Mouse (Mus musculus) liver, embryonic 12.5 days (tissue): ENCODE results near the gene Rgl3. TPM values are rescaled to one million over a fixed set of nuclear protein-coding genes. Genes with fewer than 3 reads are reported as not detected.

Experiments used
- ATAC-seq: fragments of 200-750 bp; cut with Nextera tagmentation; 2 replicates; pipeline ENCODE4 v1.8.0; 2017; ENCODE audit warnings: moderate number of reproducible peaks, mild to moderate bottlenecking, moderate library complexity
- H3K27ac ChIP-seq: fragments of 300-500 bp; sonication (generic); 2 replicates; pipeline ENCODE4 v1.5.1; 2016; ENCODE audit warnings: mild to moderate bottlenecking
- H3K27me3 ChIP-seq: fragments of 300-500 bp; sonication (generic); replicated peaks from 2 replicates; pipeline ENCODE4 v1.6.1; 2016; ENCODE audit warnings: mild to moderate bottlenecking, moderate library complexity
- H3K36me3 ChIP-seq: fragments of 300-500 bp; sonication (generic); 2 replicates; pipeline ENCODE4 v1.6.1; 2016; ENCODE audit warnings: mild to moderate bottlenecking, moderate library complexity
- H3K4me1 ChIP-seq: fragments of 300-500 bp; sonication (generic); 2 replicates; pipeline ENCODE4 v1.6.1; 2016
- H3K4me2 ChIP-seq: fragments of 300-500 bp; sonication (generic); 2 replicates; pipeline ENCODE4 v1.6.1; 2016; ENCODE audit warnings: mild to moderate bottlenecking, moderate library complexity
- H3K4me3 ChIP-seq: fragments of 300-500 bp; sonication (generic); 2 replicates; pipeline ENCODE4 v1.5.1; 2016; ENCODE audit warnings: mild to moderate bottlenecking, moderate library complexity
- H3K9ac ChIP-seq: fragments of 300-500 bp; sonication (generic); 2 replicates; pipeline ENCODE4 v1.6.1; 2016; ENCODE audit warnings: mild to moderate bottlenecking, moderate library complexity
- H3K9me3 ChIP-seq: fragments of 300-500 bp; sonication (generic); replicated peaks from 2 replicates; pipeline ENCODE4 v1.6.1; 2016; ENCODE audit warnings: mild to moderate bottlenecking, moderate library complexity
- WGBS: fragments of 180-500 bp; shearing (Covaris S2); methylation state at CpG from one replicate; pipeline ENCODE4 v1.1.7; 2016; ENCODE audit not compliant: insufficient replicate concordance; 5-methylcytosine and 5-hydroxymethylcytosine counted together
- polyA plus RNA-seq: library from polyadenylated mRNA; unstranded; fragments of >200 nt; fragmentation: Nextera tagmentation; extraction: Ambion mirVana; gene quantifications from 2 replicates; pipeline ENCODE4 v1.2.1, GENCODE M21; 2016

Gene Rgl3
- polyA plus RNA-seq, 1 experiment from 2014 or later = 0.46 TPM

DNA sequence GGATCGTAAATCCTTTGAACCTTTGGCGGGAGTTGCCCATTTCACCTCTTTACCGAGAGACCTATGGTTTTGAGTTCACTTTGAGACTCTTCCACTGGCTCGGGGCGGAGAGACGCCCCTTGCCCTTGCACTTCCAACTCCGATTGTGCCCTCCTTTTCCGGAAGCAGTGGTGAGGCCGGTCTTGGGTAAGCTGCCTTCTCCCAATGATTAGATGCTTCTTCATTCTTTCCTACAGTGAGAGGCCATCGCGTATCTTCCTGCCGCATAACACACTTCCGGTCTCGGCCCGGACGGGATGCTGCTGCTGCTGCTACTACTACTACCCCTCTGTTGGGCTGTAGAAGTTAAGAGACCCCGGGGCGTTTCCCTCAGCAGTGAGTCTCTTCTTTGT is 13.9 kb upstream of the Rgl3 start:
- Histone ChIP-seq H3K27ac (peak overlapping the region; percentile 77), H3K9ac (peak overlapping the region; percentile 68), H3K36me3 (peaks cover 45% of the 10 kb centered on the region), H3K9me3 (no peaks in the 10 kb centered on the region), H3K4me1 (peaks cover 31% of the 10 kb centered on the region), H3K27me3 (peaks cover 27% of the 10 kb centered on the region), H3K4me3 (peak overlapping the region; percentile 78), H3K4me2 (peak overlapping the region; percentile 92)
- ATAC-seq = peak; percentile 11
- under 1% methylated on average over 18 of the region's 18 CpGs for WGBS

DNA sequence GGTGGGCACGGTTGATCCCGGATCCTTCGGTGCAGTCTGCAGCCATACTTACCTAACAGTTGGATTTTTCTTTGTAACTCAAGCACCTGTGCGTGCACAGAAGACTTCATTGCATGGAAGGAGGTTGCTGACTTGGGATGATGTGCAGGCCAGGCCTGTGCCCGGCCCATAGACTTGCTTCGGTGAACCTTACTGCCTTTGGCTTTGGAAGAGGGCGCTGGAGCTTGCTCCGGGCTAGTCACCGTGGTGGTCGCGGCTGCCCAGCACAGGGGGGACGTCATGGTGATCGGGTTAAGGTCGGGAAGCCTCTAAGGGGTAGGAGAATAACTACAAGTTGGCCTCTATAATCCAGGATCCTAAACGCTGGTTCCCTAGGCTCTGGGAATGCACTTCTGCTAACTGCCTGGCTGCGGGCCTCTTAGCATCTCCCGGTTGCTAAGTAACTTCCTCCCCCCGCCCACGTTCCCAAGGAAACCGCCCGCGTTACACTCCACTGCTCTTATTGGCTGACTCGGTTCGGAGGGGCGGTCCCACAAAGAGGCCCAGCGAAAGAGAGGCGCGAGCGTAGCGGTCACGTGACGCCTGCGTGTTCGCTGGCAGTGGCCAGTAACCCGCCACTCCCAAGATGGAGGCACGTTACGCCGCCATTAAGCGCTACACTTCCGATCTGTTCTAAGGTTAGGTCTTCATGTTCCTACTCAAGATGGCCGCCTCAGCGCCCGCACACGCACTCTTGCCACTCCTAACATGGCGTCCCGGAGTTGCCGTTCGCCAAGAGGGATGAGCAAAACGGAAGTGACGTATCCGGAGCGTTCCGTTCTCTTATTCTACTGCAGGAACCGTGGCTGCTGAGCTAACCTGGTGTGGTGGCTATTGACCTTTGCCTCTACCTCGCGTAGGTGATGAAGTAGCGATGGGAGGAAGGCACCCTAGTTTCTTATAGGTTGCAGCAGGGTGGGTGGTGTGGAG is 13.2 kb upstream of the Rgl3 start, which contains the start of the genes Ccdc151 and Prkcsh:
TSS of gene Ccdc151 (minus strand) at position 441 of the 969 bp plus-strand sequence.
TSS of gene Prkcsh (plus strand) at position 613 of the 969 bp plus-strand sequence.
- 7% methylated on average over 57 of the region's 57 CpGs for WGBS
- H3K9me3 ChIP-seq = no peaks in the 10 kb centered on the region
- peaks cover 31% of the 10 kb centered on the region for H3K4me1 ChIP-seq
- H3K4me2 ChIP-seq = peak within 1 kb of the TSS; percentile 92
- peaks cover 38% of the 10 kb centered on the region for H3K36me3 ChIP-seq
- peak within 1 kb of the TSS; percentile 77 for H3K27ac ChIP-seq
- H3K9ac ChIP-seq = peak within 1 kb of the TSS; percentile 68
- peak within 1 kb of the TSS; percentile 78 for H3K4me3 ChIP-seq
- H3K27me3 ChIP-seq = peaks cover 34% of the 10 kb centered on the region
- ATAC-seq = peak; percentile 99

DNA sequence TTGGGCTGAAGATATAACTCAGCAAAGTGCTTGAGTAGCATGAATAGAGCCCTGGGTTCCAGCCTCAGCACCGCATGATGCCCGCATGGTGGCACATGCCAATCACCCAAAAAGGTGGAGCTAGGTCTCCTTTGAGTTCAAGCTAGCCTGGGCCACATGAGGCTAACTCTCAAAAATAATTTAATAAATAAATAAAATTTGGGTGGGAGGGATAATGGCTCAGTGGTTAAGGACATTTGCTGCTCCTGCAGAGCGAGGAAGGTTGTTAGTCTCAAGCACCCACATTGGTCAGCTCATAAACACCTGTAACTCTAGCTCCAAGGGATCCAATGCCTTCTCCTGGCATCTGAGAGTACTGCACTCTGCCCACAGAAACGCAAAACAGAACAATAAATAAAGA is 12.4 kb upstream of the Rgl3 start:
- no peak overlapping the region for H3K27ac ChIP-seq
- H3K4me1 ChIP-seq = peaks cover 31% of the 10 kb centered on the region
- H3K36me3 ChIP-seq = peaks cover 30% of the 10 kb centered on the region
- WGBS = 82% methylated on average over 4 of the region's 4 CpGs
- no peaks in the 10 kb centered on the region for H3K9me3 ChIP-seq
- H3K27me3 ChIP-seq = peaks cover 42% of the 10 kb centered on the region
- no peak overlapping the region for H3K9ac ChIP-seq
- no peak overlapping the region for H3K4me2 ChIP-seq
- ATAC-seq = no peak
- H3K4me3 ChIP-seq = no peak overlapping the region

DNA sequence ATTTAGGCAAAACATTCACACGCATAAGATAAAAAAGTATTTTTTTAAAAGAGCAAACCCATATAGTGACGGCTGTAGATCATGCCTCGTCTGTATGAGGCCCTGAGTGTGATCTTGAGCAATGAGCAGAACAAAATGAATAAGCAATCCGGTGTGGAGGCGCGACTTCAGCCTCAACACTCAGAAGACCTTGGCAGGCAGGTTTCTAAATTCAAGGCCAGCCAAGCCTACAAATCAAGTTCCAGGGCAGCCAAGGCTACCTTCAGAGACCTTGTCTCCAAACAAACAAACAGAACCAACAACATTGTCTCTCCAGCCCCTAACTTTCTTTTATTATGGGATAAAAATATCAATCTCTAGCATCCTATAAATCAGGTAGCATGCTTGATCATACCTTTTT is 11.1 kb upstream of the Rgl3 start:
- H3K27me3 ChIP-seq = peaks cover 53% of the 10 kb centered on the region
- H3K9me3 ChIP-seq = peaks cover 6% of the 10 kb centered on the region; the same call in 1 of the 2 replicates
- 77% methylated on average over 6 of the region's 6 CpGs for WGBS
- H3K9ac ChIP-seq = no peak overlapping the region
- H3K4me2 ChIP-seq = no peak overlapping the region
- H3K4me1 ChIP-seq = peaks cover 28% of the 10 kb centered on the region
- no peak overlapping the region for H3K4me3 ChIP-seq
- H3K27ac ChIP-seq = no peak overlapping the region
- no peak for ATAC-seq
- peaks cover 16% of the 10 kb centered on the region for H3K36me3 ChIP-seq

DNA sequence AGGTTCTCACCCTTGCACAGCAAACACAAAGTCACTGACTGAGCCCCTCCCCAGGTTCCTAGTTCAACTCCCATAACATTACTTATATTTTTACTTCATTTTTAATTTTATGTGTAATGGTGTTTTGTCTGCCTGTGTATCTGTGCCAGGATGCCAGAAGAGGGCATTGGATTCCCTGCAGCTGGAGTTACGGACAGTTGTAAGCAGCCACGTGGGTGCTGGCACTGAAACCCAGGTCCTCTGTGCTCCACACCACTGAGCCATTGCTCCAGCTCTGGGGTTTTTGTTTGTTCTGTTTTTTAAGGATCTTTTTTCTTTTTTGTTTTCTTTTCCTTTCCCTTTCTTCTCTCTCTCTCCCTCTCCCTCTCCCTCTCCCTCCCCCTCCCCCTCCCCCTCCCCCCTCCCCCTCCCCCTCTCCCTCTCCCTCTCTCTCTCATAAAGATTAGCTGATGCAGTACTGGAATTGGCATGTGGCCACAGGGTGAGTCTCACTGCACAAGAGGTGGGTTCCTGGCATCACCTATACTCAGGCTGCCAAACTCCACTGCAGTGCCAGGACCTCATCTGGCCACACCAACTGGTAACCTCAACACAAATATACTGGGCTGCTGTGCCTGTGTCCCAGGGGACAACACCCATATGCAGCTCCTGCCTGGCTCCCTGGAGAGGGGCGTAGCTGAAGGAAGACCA is 7.1 kb upstream of the Rgl3 start:
- peaks cover 6% of the 10 kb centered on the region; the same call in 1 of the 2 replicates for H3K9me3 ChIP-seq
- no peaks in the 10 kb centered on the region for H3K36me3 ChIP-seq
- H3K4me2 ChIP-seq = no peak overlapping the region
- H3K27me3 ChIP-seq = peaks cover 92% of the 10 kb centered on the region
- H3K27ac ChIP-seq = no peak overlapping the region
- H3K4me1 ChIP-seq = 0 out of 2 replicates have a peak, but pooled peaks cover 1% of the 10 kb centered on the region
- H3K9ac ChIP-seq = no peak overlapping the region
- 67% methylated on average over 3 of the region's 3 CpGs for WGBS
- H3K4me3 ChIP-seq = no peak overlapping the region
- ATAC-seq = no peak

DNA sequence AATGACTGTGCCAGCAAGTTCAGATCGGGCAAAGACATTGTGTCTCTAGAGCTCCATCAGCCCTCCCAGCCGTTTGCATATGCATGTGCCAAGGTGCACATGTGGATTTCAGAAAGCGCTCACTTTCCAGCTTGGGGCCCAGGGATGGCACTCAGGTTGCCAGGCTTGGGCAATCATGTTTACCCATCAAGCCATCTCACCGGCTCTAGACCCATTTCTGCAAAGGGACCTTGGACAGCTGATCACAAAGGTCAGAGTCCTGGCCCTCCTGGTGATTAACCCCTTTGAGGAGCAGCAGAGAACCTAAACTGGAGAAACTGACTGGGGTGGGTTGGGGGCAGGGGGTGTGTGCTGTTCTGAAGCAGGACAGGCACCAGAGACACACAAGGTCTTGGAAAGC is 3.0 kb upstream of the Rgl3 start:
- WGBS = 68% methylated on average over 4 of the region's 4 CpGs
- no peak for ATAC-seq

DNA sequence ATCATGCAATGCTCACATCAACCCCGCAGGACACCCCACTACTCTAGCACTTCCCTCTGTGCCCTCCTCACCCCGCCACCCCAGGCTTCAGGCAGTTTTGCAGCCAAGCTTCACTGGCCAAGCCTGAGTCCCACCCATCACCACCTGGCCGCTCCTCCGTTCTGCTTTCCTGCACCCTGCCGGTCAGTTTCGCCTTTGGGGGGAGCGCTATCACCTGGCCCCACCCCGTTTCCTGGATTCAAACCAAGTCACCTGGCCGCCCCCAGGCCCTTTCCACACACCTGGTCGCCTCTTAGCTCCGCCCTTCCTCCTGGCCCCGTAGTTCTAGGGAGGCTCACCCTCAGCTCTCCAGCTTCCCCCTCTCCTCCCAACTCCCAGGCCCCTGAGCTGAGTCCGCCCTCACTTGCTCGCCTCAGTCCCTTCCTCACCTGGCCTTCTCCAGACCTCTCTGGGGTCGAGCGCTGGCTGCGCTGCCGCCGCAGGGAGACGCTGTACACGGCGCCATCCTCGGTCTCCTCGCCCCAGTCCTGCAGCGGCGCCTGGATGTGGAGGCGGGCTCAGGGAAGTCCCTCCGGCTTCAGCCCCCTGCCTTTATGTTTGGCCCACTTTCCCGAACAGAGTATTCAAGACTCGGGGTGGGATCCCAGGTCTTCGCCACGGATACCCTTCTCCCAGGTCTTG is 685 bp downstream of the Rgl3 start:
- H3K9me3 ChIP-seq = no peaks in the 10 kb centered on the region
- H3K4me3 ChIP-seq = peak overlapping the region; percentile 42
- no peak overlapping the region for H3K9ac ChIP-seq
- H3K4me1 ChIP-seq = peaks cover 18% of the 10 kb centered on the region
- H3K27ac ChIP-seq = no peak overlapping the region
- WGBS = 3% methylated on average over 32 of the region's 32 CpGs
- ATAC-seq = no peak
- H3K27me3 ChIP-seq = peaks cover 100% of the 10 kb centered on the region
- no peaks in the 10 kb centered on the region for H3K36me3 ChIP-seq
- peak overlapping the region; percentile 54 for H3K4me2 ChIP-seq

More for the DNA sequence above, 3.0 kb upstream of the Rgl3 start:
- no peak overlapping the region for H3K9ac ChIP-seq
- H3K27ac ChIP-seq = no peak overlapping the region
- peaks cover 18% of the 10 kb centered on the region for H3K4me1 ChIP-seq
- H3K4me3 ChIP-seq = no peak overlapping the region
- peaks cover 97% of the 10 kb centered on the region for H3K27me3 ChIP-seq
- H3K9me3 ChIP-seq = peaks cover 6% of the 10 kb centered on the region; the same call in 1 of the 2 replicates
- no peaks in the 10 kb centered on the region for H3K36me3 ChIP-seq
- H3K4me2 ChIP-seq = no peak overlapping the region

DNA sequence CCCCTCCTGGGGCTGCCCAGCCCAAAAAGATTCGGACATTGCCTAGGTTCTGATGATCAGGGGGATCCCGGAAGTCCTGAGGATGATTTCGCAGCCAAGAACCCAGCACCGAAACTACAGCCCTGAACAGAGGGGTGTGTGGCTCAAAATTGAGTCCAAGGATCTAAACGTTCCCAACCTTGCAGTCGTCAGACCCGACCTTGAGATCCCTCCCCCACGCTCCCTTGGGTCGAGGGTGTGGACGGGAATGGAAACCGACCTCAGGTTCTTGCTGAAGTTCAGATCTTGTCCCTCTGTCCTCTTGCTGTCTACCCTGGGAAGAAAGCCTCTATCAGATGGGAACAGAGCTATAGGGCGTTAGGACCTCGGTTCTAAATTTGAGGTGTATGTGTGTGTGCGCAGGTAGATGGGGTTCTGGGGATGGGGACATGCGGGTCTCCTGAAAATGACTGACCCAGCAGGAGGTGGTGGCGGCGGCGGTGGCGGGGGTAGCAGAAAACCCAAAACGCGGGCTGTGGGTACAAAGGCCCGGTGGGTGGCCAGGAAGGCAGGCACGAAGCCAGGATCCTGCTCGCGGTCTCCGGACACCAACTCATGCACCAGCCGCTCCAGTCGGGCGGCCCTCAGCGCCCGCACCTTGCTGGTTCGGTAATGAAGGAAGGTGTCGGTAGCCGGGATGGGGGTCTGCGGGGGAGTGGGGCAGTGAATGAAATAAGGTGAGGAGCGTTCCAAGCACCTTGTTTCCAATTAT is 1.5 kb downstream of the Rgl3 start:
- no peak overlapping the region for H3K4me3 ChIP-seq
- H3K4me2 ChIP-seq = no peak overlapping the region

DNA sequence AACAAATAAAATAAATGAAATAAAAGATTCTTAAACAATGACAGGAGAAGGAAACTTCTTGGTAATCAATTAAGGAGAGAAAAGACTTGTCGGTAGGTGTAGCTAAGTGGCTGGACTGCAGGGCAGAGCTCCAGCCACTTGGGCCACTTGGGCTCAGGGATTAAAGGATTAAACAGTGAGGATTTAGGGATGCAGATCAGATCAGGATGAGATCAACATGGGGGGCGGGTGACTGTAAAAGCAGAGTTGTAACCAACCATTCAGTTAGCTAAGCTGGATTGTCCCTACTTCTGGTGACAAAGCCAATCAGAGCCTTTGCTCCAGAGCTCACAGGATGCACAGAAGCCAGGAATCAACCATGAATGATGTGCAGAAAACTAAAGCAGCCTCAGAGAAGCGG is 5.3 kb downstream of the Rgl3 start:
- H3K27ac ChIP-seq = no peak overlapping the region
- peaks cover 100% of the 10 kb centered on the region for H3K27me3 ChIP-seq

More for the DNA sequence above, 1.5 kb downstream of the Rgl3 start:
- Histone ChIP-seq H3K9ac (no peak overlapping the region), H3K36me3 (no peaks in the 10 kb centered on the region), H3K27me3 (peaks cover 100% of the 10 kb centered on the region), H3K27ac (no peak overlapping the region), H3K4me1 (peaks cover 18% of the 10 kb centered on the region), H3K9me3 (no peaks in the 10 kb centered on the region)
- no peak for ATAC-seq
- 9% methylated on average over 36 of the region's 36 CpGs for WGBS

DNA sequence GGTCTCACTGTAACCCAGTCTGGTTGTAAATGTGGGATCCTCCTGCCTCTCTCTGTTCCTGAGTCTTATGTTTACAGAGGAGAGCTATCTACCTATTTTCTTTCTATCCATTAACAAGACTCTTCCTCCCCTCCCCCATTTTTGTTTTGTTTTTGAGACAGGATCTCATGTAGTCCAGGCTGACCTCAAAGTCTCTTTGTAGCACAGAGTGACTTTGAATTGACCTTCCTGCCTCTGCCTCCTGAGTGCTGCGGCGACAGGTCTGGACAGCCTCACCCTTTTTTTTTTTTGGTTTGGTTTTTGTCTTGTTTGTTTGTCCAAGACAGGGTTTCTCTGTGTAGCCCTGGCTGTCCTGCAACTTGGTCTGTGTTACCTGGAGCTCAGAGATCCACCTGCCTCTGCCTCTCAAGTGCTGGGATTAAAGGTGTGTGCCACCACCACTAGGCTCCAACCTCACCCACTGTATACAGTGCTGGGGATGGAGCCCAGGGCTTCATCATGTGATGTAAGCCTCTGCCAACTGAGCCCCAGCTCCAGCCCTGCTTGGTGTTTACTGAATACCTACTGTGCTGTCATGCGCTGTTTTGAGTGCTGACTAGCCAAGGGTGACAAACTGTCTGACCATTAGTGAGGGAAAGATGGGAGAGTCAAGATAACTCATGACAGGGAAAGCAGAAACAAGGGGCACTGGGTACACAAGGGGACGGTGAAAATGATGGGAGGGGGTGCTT is 10.7 kb downstream of the Rgl3 start:
- WGBS = 82% methylated on average over 4 of the region's 4 CpGs
- no peak overlapping the region for H3K4me2 ChIP-seq
- no peaks in the 10 kb centered on the region for H3K36me3 ChIP-seq
- H3K4me3 ChIP-seq = no peak overlapping the region
- no peak overlapping the region for H3K9ac ChIP-seq
- no peaks in the 10 kb centered on the region for H3K9me3 ChIP-seq
- no peak for ATAC-seq
- no peaks in the 10 kb centered on the region for H3K4me1 ChIP-seq
- H3K27me3 ChIP-seq = peaks cover 75% of the 10 kb centered on the region
- H3K27ac ChIP-seq = no peak overlapping the region

More for the DNA sequence above, 5.3 kb downstream of the Rgl3 start:
- no peak overlapping the region for H3K4me2 ChIP-seq
- no peak overlapping the region for H3K4me3 ChIP-seq
- H3K9ac ChIP-seq = no peak overlapping the region
- ATAC-seq = no peak
- WGBS = 21% methylated on average over 3 of the region's 3 CpGs
- H3K9me3 ChIP-seq = no peaks in the 10 kb centered on the region
- H3K4me1 ChIP-seq = peaks cover 8% of the 10 kb centered on the region
- no peaks in the 10 kb centered on the region for H3K36me3 ChIP-seq
